Mouse (Mus musculus) stomach, embryonic 16.5 days (tissue): ENCODE data around the gene Rprd1b. TPM values are rescaled to one million over a fixed set of nuclear protein-coding genes. Genes with fewer than 3 reads are reported as not detected.

Experiments
- ATAC-seq: fragments of 200-750 bp; cut with Nextera tagmentation; 2 replicates; pipeline ENCODE4 v1.8.0; 2017; ENCODE audit warnings: moderate number of reproducible peaks, moderate TSS enrichment; ENCODE audit not compliant: insufficient read depth, low FRiP score
- H3K27ac ChIP-seq: fragments of 300-500 bp; sonication (generic); 2 replicates; pipeline ENCODE4 v1.5.1; 2014; ENCODE audit warnings: low read length
- H3K27me3 ChIP-seq: fragments of 300-500 bp; sonication (generic); 2 replicates; pipeline ENCODE4 v1.6.1; 2014; ENCODE audit warnings: low read length, control low read depth, mixed read lengths; ENCODE audit not compliant: control insufficient read depth, insufficient read depth
- H3K36me3 ChIP-seq: fragments of 300-500 bp; sonication (generic); 2 replicates; pipeline ENCODE4 v1.6.1; 2014; ENCODE audit warnings: low read length; ENCODE audit not compliant: control insufficient read depth, insufficient read depth
- H3K4me1 ChIP-seq: fragments of 300-500 bp; sonication (generic); 2 replicates; pipeline ENCODE4 v1.6.1; 2014; ENCODE audit warnings: low read length, control low read depth, mixed read lengths; ENCODE audit not compliant: control insufficient read depth, insufficient read depth
- H3K4me2 ChIP-seq: fragments of 300-500 bp; sonication (generic); 2 replicates; pipeline ENCODE4 v1.6.1; 2014; ENCODE audit warnings: low read depth, low read length, mixed read lengths
- H3K4me3 ChIP-seq: fragments of 300-500 bp; sonication (generic); replicated peaks from 2 replicates; pipeline ENCODE4 v1.5.1; 2014; ENCODE audit warnings: mild to moderate bottlenecking, low read length
- H3K9ac ChIP-seq: fragments of 300-500 bp; sonication (generic); 2 replicates; pipeline ENCODE4 v1.6.1; 2014; ENCODE audit warnings: low read length
- H3K9me3 ChIP-seq: fragments of 300-500 bp; sonication (generic); replicated peaks from 2 replicates; pipeline ENCODE4 v1.6.1; 2016; ENCODE audit warnings: low read length, control low read depth; ENCODE audit not compliant: control insufficient read depth
- WGBS: fragments of 180-500 bp; shearing (Covaris S2); extraction: QIAGEN DNeasy Blood & Tissue Kit; methylation state at CpG from one replicate; pipeline ENCODE4 v1.1.7; 2014; 5-methylcytosine and 5-hydroxymethylcytosine counted together
- polyA plus RNA-seq: library from polyadenylated mRNA; unstranded; fragments of >200 nt; fragmentation: Nextera tagmentation; extraction: Ambion mirVana; gene quantifications from 2 replicates; pipeline ENCODE4 v1.2.1, GENCODE M21; 2015

The Rprd1b gene
- polyA plus RNA-seq, 1 experiment from 2014 or later, result 36.1 TPM

DNA sequence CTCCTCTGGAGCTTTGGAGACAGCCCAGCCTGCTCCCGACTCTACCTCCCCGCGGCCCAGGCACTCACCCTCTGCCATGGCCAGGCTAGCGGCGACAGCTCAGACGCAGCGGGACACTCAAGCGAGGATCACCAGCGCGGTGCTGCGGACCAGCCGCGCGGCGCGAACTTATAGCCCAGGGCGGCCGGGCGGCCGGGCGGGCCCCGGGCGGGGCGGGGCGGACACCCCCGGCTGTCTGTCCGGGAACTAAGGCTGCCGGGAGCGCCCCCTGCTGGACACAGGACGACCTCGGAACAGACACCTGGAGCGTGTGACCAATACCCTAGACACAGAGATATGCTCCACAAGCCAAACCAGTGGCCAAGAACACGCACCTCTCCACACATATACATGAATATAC is 117.9 kb downstream of the Rprd1b start, which contains the start of gene Tgm2:
TSS of gene Tgm2 (minus strand) at position 214 of the 400 bp plus-strand sequence.
- peak within 1 kb of the TSS; percentile 17 for H3K27ac ChIP-seq
- peak; percentile 80 for ATAC-seq
- no peaks in the 10 kb centered on the region for H3K27me3 ChIP-seq
- H3K4me1 ChIP-seq, result peaks cover 34% of the 10 kb centered on the region
- 1% methylated on average over 33 of the region's 33 CpGs for WGBS
- H3K9ac ChIP-seq, result peak within 1 kb of the TSS; percentile 77
- H3K4me2 ChIP-seq, result peak within 1 kb of the TSS; percentile 57
- no peaks in the 10 kb centered on the region for H3K36me3 ChIP-seq
- H3K9me3 ChIP-seq, result no peaks in the 10 kb centered on the region; the same call in 1 of the 2 replicates
- peak within 1 kb of the TSS; percentile 59 for H3K4me3 ChIP-seq

DNA sequence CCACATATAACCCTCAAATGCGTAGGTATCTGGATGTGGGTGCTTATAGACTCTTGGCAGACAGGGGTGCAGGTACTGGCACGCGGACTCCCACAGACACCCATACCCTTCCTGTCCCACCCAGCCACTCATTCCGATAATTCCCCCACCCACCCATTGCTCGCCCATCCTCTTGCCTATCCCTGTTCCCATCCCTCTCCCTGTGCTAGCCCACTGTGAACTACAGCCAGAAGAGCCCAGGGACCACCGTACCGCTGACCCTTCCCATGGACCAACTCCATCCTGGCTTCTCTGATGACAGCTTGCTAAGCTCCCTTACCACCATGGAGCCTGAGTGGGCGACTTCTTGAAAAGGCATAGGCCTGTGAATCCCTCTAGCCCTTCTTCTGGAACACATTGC is 118.7 kb downstream of the Rprd1b start:
- 94% methylated on average over 8 of the region's 8 CpGs for WGBS
- Histone ChIP-seq H3K4me2 (no peak overlapping the region), H3K9ac (no peak overlapping the region), H3K4me3 (no peak overlapping the region), H3K4me1 (peaks cover 27% of the 10 kb centered on the region), H3K27ac (no peak overlapping the region), H3K36me3 (no peaks in the 10 kb centered on the region), H3K9me3 (no peaks in the 10 kb centered on the region; the same call in 1 of the 2 replicates), H3K27me3 (no peaks in the 10 kb centered on the region)
- ATAC-seq, result no peak

DNA sequence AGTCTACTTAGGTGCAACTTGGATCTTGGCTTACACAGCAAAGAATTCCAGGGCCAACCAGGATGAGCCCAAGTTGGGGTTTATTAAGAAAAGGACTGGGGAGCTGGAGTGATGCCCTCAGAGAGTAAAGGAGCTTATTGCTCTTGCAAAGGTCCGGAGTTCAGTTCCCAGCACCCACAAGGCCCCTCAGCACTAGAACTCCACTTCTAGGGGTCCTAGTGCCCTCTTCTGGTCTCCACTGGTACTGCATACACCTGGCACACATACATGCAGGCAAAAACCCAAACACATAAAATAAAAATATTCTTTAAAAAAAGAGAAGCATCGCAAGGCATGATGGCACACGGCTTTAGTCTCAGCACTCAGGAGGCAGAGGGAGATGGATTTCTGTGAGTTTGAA is 122.8 kb downstream of the Rprd1b start:
- no peak for ATAC-seq
- H3K4me1 ChIP-seq, result peaks cover 30% of the 10 kb centered on the region
- H3K27ac ChIP-seq, result no peak overlapping the region
- H3K4me2 ChIP-seq, result no peak overlapping the region
- 97% methylated on average over 3 of the region's 3 CpGs for WGBS
- H3K36me3 ChIP-seq, result no peaks in the 10 kb centered on the region
- no peaks in the 10 kb centered on the region; the same call in 1 of the 2 replicates for H3K9me3 ChIP-seq
- no peak overlapping the region for H3K4me3 ChIP-seq
- H3K27me3 ChIP-seq, result no peaks in the 10 kb centered on the region
- H3K9ac ChIP-seq, result no peak overlapping the region

DNA sequence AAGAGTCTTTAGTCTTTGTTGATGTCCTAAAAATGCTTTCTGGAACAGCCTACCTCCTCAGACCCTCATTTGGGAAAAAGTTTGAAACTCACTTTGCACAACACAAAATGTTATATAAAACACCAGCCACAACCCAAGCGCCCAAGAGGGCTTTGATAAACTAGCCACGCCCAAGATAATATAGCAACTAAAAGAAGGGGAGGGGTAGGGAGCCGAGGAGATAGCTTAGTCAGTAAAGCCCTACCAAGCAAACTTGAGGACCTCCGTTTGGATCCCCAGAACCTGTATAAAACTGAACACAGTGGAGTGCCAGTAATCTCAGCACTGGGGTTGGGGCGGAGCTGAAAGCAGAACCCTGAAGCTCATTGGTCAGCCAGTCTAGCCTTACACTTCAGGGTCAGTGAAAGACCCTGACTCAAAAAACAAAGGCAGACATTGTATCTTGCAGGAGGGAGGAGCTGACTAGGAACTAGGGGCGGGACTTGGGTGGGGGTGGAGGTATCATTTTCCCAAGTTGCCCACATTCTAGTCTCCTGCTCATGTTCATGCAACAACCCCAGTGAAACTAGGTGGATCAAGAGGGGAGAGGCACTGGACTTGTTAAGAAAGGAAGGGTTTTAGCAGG is 124.5 kb downstream of the Rprd1b start:
- H3K27me3 ChIP-seq, result no peaks in the 10 kb centered on the region
- H3K9ac ChIP-seq, result no peak overlapping the region
- H3K9me3 ChIP-seq, result no peaks in the 10 kb centered on the region; the same call in 1 of the 2 replicates
- H3K4me1 ChIP-seq, result peaks cover 29% of the 10 kb centered on the region
- 0 out of 2 replicates have a peak overlapping the region, but pooled peaks have one; percentile 78 for H3K27ac ChIP-seq
- no peak overlapping the region for H3K4me3 ChIP-seq
- ATAC-seq, result 0 out of 2 replicates have a peak, but pooled peaks have one; percentile 15
- 47% methylated on average over 6 of the region's 6 CpGs for WGBS
- no peaks in the 10 kb centered on the region for H3K36me3 ChIP-seq
- peak overlapping the region; percentile 68; the same call in 1 of the 2 replicates for H3K4me2 ChIP-seq

DNA sequence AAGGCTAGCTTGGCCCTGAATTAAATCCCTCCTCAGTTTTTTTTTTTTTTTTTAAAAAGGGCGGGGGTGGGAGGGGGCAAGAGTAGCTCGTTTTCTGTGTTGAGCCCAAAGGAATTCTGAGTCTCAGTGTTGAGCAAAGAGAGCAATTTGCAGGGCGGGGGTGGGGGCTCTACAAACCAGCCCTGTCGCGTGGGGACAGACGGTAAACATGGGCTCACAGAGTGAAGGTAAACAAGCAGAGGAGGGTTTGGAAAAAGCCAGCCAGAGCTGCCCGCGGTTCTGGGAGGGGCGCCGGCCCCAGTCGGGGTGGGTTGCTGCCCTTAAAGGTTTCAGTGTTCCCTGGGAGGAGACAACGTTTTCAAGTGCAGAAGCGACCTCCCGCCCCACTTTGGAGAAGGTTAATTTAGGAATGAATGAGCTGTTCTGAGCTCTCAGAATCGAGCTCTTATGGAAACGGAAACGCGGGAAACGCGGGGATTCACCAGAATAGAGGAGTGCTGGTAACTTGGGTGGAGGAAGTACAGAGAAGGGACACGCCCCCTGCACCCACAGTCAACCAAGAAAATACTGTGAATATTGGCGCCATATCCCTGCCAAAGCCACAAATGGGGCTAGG is 125.5 kb downstream of the Rprd1b start:
- H3K9ac ChIP-seq, result peak overlapping the region; percentile 67
- no peaks in the 10 kb centered on the region for H3K27me3 ChIP-seq
- 2% methylated on average over 22 of the region's 22 CpGs for WGBS
- H3K4me1 ChIP-seq, result peaks cover 29% of the 10 kb centered on the region
- H3K27ac ChIP-seq, result peak overlapping the region; percentile 78
- peak; percentile 53 for ATAC-seq
- peak overlapping the region; percentile 68 for H3K4me2 ChIP-seq
- no peaks in the 10 kb centered on the region for H3K36me3 ChIP-seq
- peak overlapping the region; percentile 44 for H3K4me3 ChIP-seq
- H3K9me3 ChIP-seq, result no peaks in the 10 kb centered on the region; the same call in 1 of the 2 replicates

DNA sequence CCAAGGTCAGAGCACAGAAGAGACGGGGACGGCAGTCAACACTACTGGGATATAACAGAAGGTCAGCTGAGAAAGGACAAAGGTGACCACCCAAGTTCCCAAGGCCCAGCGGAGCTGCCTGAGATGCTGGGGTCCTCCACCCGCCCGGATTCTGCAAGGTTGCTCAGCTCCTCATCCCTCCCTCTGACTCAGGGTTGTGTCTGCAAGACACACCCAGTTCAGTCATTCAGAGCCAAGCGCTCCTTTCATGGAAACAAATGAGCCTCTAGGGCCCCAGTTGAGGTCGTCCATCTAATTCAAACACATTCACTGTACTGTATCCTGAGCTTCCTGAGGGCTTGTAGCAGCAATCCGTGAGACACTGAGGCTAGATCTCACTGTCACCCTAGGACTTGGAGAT is 126.3 kb downstream of the Rprd1b start:
- 0 out of 2 replicates have a peak overlapping the region, but pooled peaks have one; percentile 68 for H3K4me2 ChIP-seq
- no peaks in the 10 kb centered on the region for H3K27me3 ChIP-seq
- peak; percentile 34; the same call in 1 of the 2 replicates for ATAC-seq
- H3K27ac ChIP-seq, result peak overlapping the region; percentile 78; the same call in 1 of the 2 replicates
- no peak overlapping the region for H3K4me3 ChIP-seq
- no peaks in the 10 kb centered on the region; the same call in 1 of the 2 replicates for H3K9me3 ChIP-seq
- H3K36me3 ChIP-seq, result no peaks in the 10 kb centered on the region
- peaks cover 29% of the 10 kb centered on the region for H3K4me1 ChIP-seq
- WGBS, result 54% methylated on average over 8 of the region's 8 CpGs
- no peak overlapping the region for H3K9ac ChIP-seq

DNA sequence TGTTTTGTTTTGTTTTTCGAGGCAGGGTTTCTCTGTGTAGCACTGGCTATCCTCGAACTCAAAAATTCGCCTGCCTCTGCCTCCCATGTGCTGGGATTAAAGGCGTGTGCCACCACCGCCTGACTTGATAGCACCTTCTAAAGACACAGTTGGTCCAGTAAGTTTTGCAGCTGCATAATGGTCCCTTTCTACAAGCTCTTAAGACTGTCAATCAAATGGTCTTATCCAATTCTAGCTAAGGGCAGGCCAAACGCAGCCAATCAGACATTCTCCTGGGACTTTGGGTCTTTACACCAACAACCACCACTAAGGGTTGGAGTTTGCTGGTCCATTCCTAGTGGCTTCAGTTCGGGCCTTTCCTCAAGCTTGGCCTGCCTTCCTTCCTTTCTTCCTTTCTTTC is 126.8 kb downstream of the Rprd1b start:
- peaks cover 33% of the 10 kb centered on the region for H3K4me1 ChIP-seq
- no peak overlapping the region for H3K4me2 ChIP-seq
- WGBS, result 83% methylated on average over 7 of the region's 7 CpGs
- H3K4me3 ChIP-seq, result no peak overlapping the region
- H3K27me3 ChIP-seq, result no peaks in the 10 kb centered on the region
- H3K9me3 ChIP-seq, result no peaks in the 10 kb centered on the region; the same call in 1 of the 2 replicates
- no peak overlapping the region for H3K9ac ChIP-seq
- ATAC-seq, result no peak
- no peak overlapping the region for H3K27ac ChIP-seq
- no peaks in the 10 kb centered on the region for H3K36me3 ChIP-seq

DNA sequence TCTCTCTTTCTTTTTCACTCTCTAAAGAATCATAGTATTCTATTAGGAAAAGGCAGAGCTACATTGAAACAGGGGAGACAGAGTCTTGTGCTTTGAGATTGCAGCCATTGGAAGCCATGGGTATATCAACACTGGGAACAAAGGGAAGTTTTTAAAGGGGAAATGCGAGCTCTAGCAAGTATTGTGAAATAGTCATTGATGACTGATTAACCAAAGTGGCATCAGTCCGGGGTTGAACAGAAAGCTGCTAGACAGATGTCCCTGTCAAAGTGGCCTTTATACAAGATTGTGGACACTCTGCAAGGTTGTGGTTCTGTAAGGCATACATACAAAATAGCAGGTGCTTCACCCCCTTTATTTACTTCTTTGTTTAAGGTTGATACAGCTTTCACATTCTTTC is 127.3 kb downstream of the Rprd1b start:
- peaks cover 35% of the 10 kb centered on the region for H3K4me1 ChIP-seq
- H3K9ac ChIP-seq, result no peak overlapping the region
- no peaks in the 10 kb centered on the region for H3K27me3 ChIP-seq
- no peak overlapping the region for H3K4me3 ChIP-seq
- WGBS, result 51% methylated on average over 2 of the region's 2 CpGs
- no peaks in the 10 kb centered on the region for H3K36me3 ChIP-seq
- no peaks in the 10 kb centered on the region; the same call in 1 of the 2 replicates for H3K9me3 ChIP-seq
- H3K27ac ChIP-seq, result no peak overlapping the region
- ATAC-seq, result no peak
- no peak overlapping the region for H3K4me2 ChIP-seq

DNA sequence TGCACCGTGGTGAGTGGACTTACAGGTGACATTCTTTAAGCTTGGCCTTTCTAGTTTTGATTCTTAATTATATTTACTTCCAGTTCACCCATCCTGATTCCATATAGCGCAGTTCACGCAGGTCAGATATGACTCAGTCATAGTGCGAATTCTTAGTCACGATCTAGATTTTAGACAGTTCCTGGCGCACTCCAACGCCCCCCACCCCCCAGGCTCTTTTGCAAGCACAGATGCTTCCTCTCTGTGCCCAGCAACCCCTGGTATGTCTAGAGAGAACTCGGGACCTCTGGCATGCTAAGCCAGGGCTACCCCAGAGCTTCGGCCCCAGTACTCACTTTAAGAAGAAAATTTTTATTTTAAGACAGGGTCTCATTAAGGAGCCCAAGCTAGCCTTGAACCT is 128.2 kb downstream of the Rprd1b start:
- H3K4me2 ChIP-seq, result no peak overlapping the region
- no peak for ATAC-seq
- no peaks in the 10 kb centered on the region for H3K27me3 ChIP-seq
- H3K9me3 ChIP-seq, result no peaks in the 10 kb centered on the region
- 73% methylated on average over 9 of the region's 9 CpGs for WGBS
- no peak overlapping the region for H3K9ac ChIP-seq
- H3K36me3 ChIP-seq, result no peaks in the 10 kb centered on the region
- H3K27ac ChIP-seq, result no peak overlapping the region
- peaks cover 38% of the 10 kb centered on the region for H3K4me1 ChIP-seq
- no peak overlapping the region for H3K4me3 ChIP-seq
